Mouse (Mus musculus) forebrain, postnatal 0 days (tissue): ENCODE results near the gene Uckl1. TPM values are rescaled to one million over a fixed set of nuclear protein-coding genes. Genes with fewer than 3 reads are reported as not detected.

ENCODE experiments used
- ATAC-seq: fragments of 200-750 bp; cut with Nextera tagmentation; 2 replicates; pipeline ENCODE4 v1.8.0; 2017; ENCODE audit warnings: mild to moderate bottlenecking, moderate library complexity
- DNase-seq: peaks from one replicate; pipeline ENCODE4 v3.0.0-alpha.2; 2015
- H3K27ac ChIP-seq: fragments of 300-500 bp; sonication (generic); 2 replicates; pipeline ENCODE4 v1.5.1; 2014; ENCODE audit warnings: low read depth, mild to moderate bottlenecking, antibody characterized with exemption, low read length, moderate library complexity, mixed read lengths
- H3K27me3 ChIP-seq: fragments of 300-500 bp; sonication (generic); 2 replicates; pipeline ENCODE4 v1.6.1; 2014; ENCODE audit warnings: mild to moderate bottlenecking, low read length, mixed read lengths; ENCODE audit not compliant: insufficient read depth
- H3K36me3 ChIP-seq: fragments of 300-500 bp; sonication (generic); 2 replicates; pipeline ENCODE4 v1.6.1; 2014; ENCODE audit warnings: mild to moderate bottlenecking, moderate library complexity; ENCODE audit not compliant: insufficient read depth
- H3K4me1 ChIP-seq: fragments of 300-500 bp; sonication (generic); 2 replicates; pipeline ENCODE4 v1.6.1; 2014; ENCODE audit warnings: antibody characterized with exemption; ENCODE audit not compliant: insufficient read depth
- H3K4me2 ChIP-seq: fragments of 300-500 bp; sonication (generic); 2 replicates; pipeline ENCODE4 v1.6.1; 2014; ENCODE audit warnings: low read depth, mild to moderate bottlenecking, moderate library complexity
- H3K4me3 ChIP-seq: fragments of 300-500 bp; sonication (generic); 2 replicates; pipeline ENCODE4 v1.5.1; 2014; ENCODE audit warnings: low read depth, low read length, mixed read lengths
- H3K9ac ChIP-seq: fragments of 300-500 bp; sonication (generic); 2 replicates; pipeline ENCODE4 v1.6.1; 2014; ENCODE audit warnings: mild to moderate bottlenecking
- H3K9me3 ChIP-seq: fragments of 300-500 bp; sonication (generic); 2 replicates; pipeline ENCODE4 v1.6.1; 2016; ENCODE audit warnings: low read length
- CTCF ChIP-seq: sonication (generic); IDR thresholded peaks from 2 replicates; pipeline ENCODE4 v1.5.1; 2016; ENCODE audit warnings: antibody characterized with exemption, control low read depth, low read depth
- WGBS: fragments of 180-500 bp; shearing (Covaris S2); extraction: QIAGEN DNeasy Blood & Tissue Kit; methylation state at CpG from one replicate; pipeline ENCODE4 v1.1.7; 2014; 5-methylcytosine and 5-hydroxymethylcytosine counted together
- microRNA-seq, 2 experiments: library from miRNA; unstranded; fragments of <30 nt; microRNA quantifications; one replicate each; pipeline ENCODE4; 2016
- polyA plus RNA-seq: library from polyadenylated mRNA; unstranded; fragments of >200 nt; fragmentation: Nextera tagmentation; extraction: Ambion mirVana; gene quantifications from 2 replicates; pipeline ENCODE4 v1.2.1, GENCODE M21; 2015
- total RNA-seq: library from RNA; depleted of rRNA; stranded (reverse); fragments of >200 nt; gene quantifications from 2 replicates; pipeline ENCODE4 v1.2.3, GENCODE M21; 2014; rRNA removed

Uckl1 gene
- total and polyA plus RNA-seq, 2 experiments from 2014 or later = 42.7 to 55.8 TPM

DNA sequence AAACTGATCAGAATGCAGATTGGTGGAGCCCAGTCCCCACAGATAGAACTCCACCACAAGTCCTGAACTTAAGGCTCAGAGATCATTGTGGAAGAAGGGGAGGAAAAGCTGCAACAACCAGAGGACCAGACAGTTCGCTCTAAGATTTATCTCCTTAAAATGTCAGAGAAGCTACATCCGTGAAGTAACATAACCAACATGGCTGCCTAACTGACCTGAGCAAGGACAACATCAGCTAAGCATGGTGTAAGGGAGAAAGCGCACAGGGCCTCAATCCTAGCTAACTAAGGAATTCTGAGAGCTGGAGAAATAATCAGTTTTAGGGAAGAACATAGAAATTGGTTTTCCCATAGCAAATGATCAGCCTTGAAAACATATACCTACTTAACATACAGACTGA lies 65.5 kb downstream of the Uckl1 start:
- no peak for TF ChIP-seq CTCF
- Histone ChIP-seq H3K9me3 (no peaks in the 10 kb centered on the region), H3K4me1 (0 out of 2 replicates have a peak, but pooled peaks cover 22% of the 10 kb centered on the region), H3K9ac (peak overlapping the region; percentile 95), H3K36me3 (peaks cover 19% of the 10 kb centered on the region), H3K27ac (peak overlapping the region; percentile 98), H3K4me2 (peak overlapping the region; percentile 58), H3K27me3 (no peaks in the 10 kb centered on the region), H3K4me3 (peak overlapping the region; percentile 95)
- 87% methylated on average over 3 of the region's 3 CpGs for WGBS
- DNase-seq (peak; percentile 16), ATAC-seq (no peak)

Small RNA genes lying within 50 kb of the gene (microRNA-seq; reads per million reads assigned to microRNA genes)
- 0.12 to 0.39 reads per million in 2 experiments for gene Mir7006

Other genes starting within 250 kb of the Uckl1 start
- 93.3 and 99.0 TPM in 2 replicates for gene Zgpat, start 220.0 kb downstream of the Uckl1 start, total RNA-seq
- gene Zgpat, start 220.0 kb downstream of the Uckl1 start, polyA plus RNA-seq = 32.2 and 39.6 TPM in 2 replicates
- 24.0 and 27.9 TPM in 2 replicates for gene Arfrp1, start 219.5 kb downstream of the Uckl1 start, total RNA-seq
- 60.9 and 73.0 TPM in 2 replicates for gene Arfrp1, start 219.5 kb downstream of the Uckl1 start, polyA plus RNA-seq
- gene Lime1, start 204.8 kb downstream of the Uckl1 start, total RNA-seq = 42.8 and 43.5 TPM in 2 replicates
- 19.5 and 26.5 TPM in 2 replicates for gene Lime1, start 204.8 kb downstream of the Uckl1 start, polyA plus RNA-seq
- 11.7 and 17.7 TPM in 2 replicates for gene Zbtb46, start 125.5 kb downstream of the Uckl1 start, total RNA-seq
- gene Zbtb46, start 125.5 kb downstream of the Uckl1 start, polyA plus RNA-seq = 8.2 and 11.0 TPM in 2 replicates
- gene Abhd16b, start 91.7 kb downstream of the Uckl1 start, total RNA-seq = not detected in 2 replicates
- not detected in 2 replicates for gene Abhd16b, start 91.7 kb downstream of the Uckl1 start, polyA plus RNA-seq
- 91.7 and 120 TPM in 2 replicates for gene Tpd52l2, start 87.8 kb downstream of the Uckl1 start, total RNA-seq
- 114 and 128 TPM in 2 replicates for gene Tpd52l2, start 87.8 kb downstream of the Uckl1 start, polyA plus RNA-seq
- 252 and 369 TPM in 2 replicates for gene Dnajc5, start 64.4 kb downstream of the Uckl1 start, total RNA-seq
- gene Dnajc5, start 64.4 kb downstream of the Uckl1 start, polyA plus RNA-seq = 207 and 270 TPM in 2 replicates
- 45.8 and 49.6 TPM in 2 replicates for gene Prpf6, start 7.0 kb upstream of the Uckl1 start, total RNA-seq
- gene Prpf6, start 7.0 kb upstream of the Uckl1 start, polyA plus RNA-seq = 43.7 and 46.5 TPM in 2 replicates
- gene Zfp512b, start 7.9 kb upstream of the Uckl1 start, total RNA-seq = 74.6 and 75.6 TPM in 2 replicates
- gene Zfp512b, start 7.9 kb upstream of the Uckl1 start, polyA plus RNA-seq = 44.7 and 62.3 TPM in 2 replicates
- 64.9 and 85.6 TPM in 2 replicates for gene Samd10, start 14.3 kb upstream of the Uckl1 start, total RNA-seq
- gene Samd10, start 14.3 kb upstream of the Uckl1 start, polyA plus RNA-seq = 82.6 and 108 TPM in 2 replicates
- gene Gm29797, start 72.1 kb upstream of the Uckl1 start, total RNA-seq = not detected in 2 replicates
- gene Gm29797, start 72.1 kb upstream of the Uckl1 start, polyA plus RNA-seq = not detected in 2 replicates
- gene Sox18, start 86.7 kb upstream of the Uckl1 start, total RNA-seq = 5.4 and 8.9 TPM in 2 replicates
- 8.6 and 11.1 TPM in 2 replicates for gene Sox18, start 86.7 kb upstream of the Uckl1 start, polyA plus RNA-seq
- 51.1 and 55.6 TPM in 2 replicates for gene Tcea2, start 95.4 kb upstream of the Uckl1 start, total RNA-seq
- gene Tcea2, start 95.4 kb upstream of the Uckl1 start, polyA plus RNA-seq = 53.8 and 57.5 TPM in 2 replicates
- 43.7 and 50.2 TPM in 2 replicates for gene Rgs19, start 109.1 kb upstream of the Uckl1 start, total RNA-seq
- gene Rgs19, start 109.1 kb upstream of the Uckl1 start, polyA plus RNA-seq = 56.4 and 57.4 TPM in 2 replicates
- gene Lkaaear1, start 113.5 kb upstream of the Uckl1 start, total RNA-seq = not detected in 2 replicates
- gene Lkaaear1, start 113.5 kb upstream of the Uckl1 start, polyA plus RNA-seq = not detected in 2 replicates
- 114 and 134 TPM in 2 replicates for gene Oprl1, start 130.1 kb upstream of the Uckl1 start, total RNA-seq
- 51.3 and 62.5 TPM in 2 replicates for gene Oprl1, start 130.1 kb upstream of the Uckl1 start, polyA plus RNA-seq
- 39.0 and 55.0 TPM in 2 replicates for gene Myt1, start 178.4 kb upstream of the Uckl1 start, total RNA-seq
- gene Myt1, start 178.4 kb upstream of the Uckl1 start, polyA plus RNA-seq = 4.0 and 6.7 TPM in 2 replicates